Mouse (Mus musculus) spleen, adult 2 months (tissue): ENCODE results near the gene Gca. TPM values are rescaled to one million over a fixed set of nuclear protein-coding genes. Genes with fewer than 3 reads are reported as not detected.

Experiments
- DNase-seq, 2 experiments: peaks; one replicate each; pipeline versions ENCODE4 v3.0.0 to v3.0.0-alpha.2; 2012 to 2021; ENCODE audit warnings: low spot score in 2 of 2, low read depth in 1 of 2
- H3K27ac ChIP-seq: fragments of 200-500 bp; 2 replicates; pipeline ENCODE4 v1.5.1; 2012; ENCODE audit warnings: low read length, inconsistent platforms; ENCODE audit not compliant: insufficient read depth
- H3K27me3 ChIP-seq: fragments of 200-500 bp; 2 replicates; pipeline ENCODE4 v1.6.1; 2012; ENCODE audit warnings: mild to moderate bottlenecking, moderate library complexity, low read length, inconsistent platforms; ENCODE audit not compliant: control insufficient read depth, insufficient read depth
- H3K36me3 ChIP-seq: fragments of 200-500 bp; 2 replicates; pipeline ENCODE4 v1.6.1; 2012; ENCODE audit warnings: mild to moderate bottlenecking, low read length, inconsistent platforms; ENCODE audit not compliant: control insufficient read depth, insufficient read depth
- H3K4me1 ChIP-seq: fragments of 200-500 bp; 2 replicates; pipeline ENCODE4 v1.6.1; 2011; ENCODE audit warnings: inconsistent platforms; ENCODE audit not compliant: control insufficient read depth, insufficient read depth, insufficient read length
- H3K4me3 ChIP-seq: fragments of 200-500 bp; 2 replicates; pipeline ENCODE4 v1.5.1; 2011; ENCODE audit warnings: mild to moderate bottlenecking, inconsistent platforms; ENCODE audit not compliant: insufficient read depth, insufficient read length; ENCODE audit errors: extremely low read depth
- CTCF ChIP-seq: fragments of 200-500 bp; IDR thresholded peaks from 2 replicates; pipeline ENCODE4 v1.5.1; 2011; ENCODE audit warnings: mild to moderate bottlenecking, inconsistent platforms; ENCODE audit not compliant: insufficient read depth, insufficient read length, insufficient replicate concordance; ENCODE audit errors: extremely low read depth
- POLR2A ChIP-seq: fragments of 200-500 bp; IDR thresholded peaks from 2 replicates; pipeline ENCODE4 v1.6.1; 2011; ENCODE audit warnings: low read depth, low read length, inconsistent platforms
- WGBS: fragments of 180-500 bp; shearing (Covaris S2); methylation state at CpG from one replicate; pipeline ENCODE4 v1.1.7; 2018; 5-methylcytosine and 5-hydroxymethylcytosine counted together
- polyA plus RNA-seq: library from polyadenylated mRNA; depleted of rRNA; stranded (reverse); fragments of >200 nt; gene quantifications from 2 replicates; pipeline ENCODE4 v1.2.3, GENCODE M21; 2012

Gca gene
- polyA plus RNA-seq, 1 experiment, result 3.3 TPM

DNA sequence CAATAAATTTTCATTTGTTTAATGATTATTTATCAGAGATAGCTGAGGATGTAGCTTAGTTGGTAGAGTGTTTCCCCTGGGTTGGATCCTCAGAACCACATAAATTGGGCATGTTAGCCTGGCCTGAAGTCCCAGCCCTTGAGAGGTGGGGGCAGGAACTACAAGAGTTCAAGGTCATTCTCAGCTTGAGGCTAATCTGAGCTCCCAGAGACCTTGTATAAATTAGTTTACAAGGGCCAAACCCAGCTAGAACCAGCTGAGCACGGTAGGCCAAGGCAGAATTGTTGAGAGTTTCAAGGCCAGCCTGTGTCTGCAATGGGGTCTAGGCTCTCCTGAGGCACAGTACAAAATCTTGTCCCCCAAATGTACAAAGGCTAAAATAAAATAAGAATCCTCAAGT lies 1.5 kb downstream of the Gca start:
- no peaks in the 10 kb centered on the region for H3K36me3 ChIP-seq

GRCm38 (mm10) chr2:62669848-62670247 lies 5.8 kb downstream of the Gca start:
- no peak overlapping the region for H3K4me3 ChIP-seq
- WGBS, result 90% methylated on average over 3 of the region's 3 CpGs
- TF ChIP-seq POLR2A, result no peak
- TF ChIP-seq CTCF, result no peak
- H3K4me1 ChIP-seq, result no peaks in the 10 kb centered on the region
- DNase-seq, result no peak
- H3K27me3 ChIP-seq, result no peaks in the 10 kb centered on the region
- no peak overlapping the region for H3K27ac ChIP-seq
- H3K36me3 ChIP-seq, result no peaks in the 10 kb centered on the region

More for the DNA sequence above, 1.5 kb downstream of the Gca start:
- no peak for DNase-seq
- Histone ChIP-seq H3K4me1 (peaks cover 2% of the 10 kb centered on the region; the same call in 1 of the 2 replicates), H3K27me3 (no peaks in the 10 kb centered on the region), H3K4me3 (no peak overlapping the region), H3K27ac (no peak overlapping the region)
- TF ChIP-seq POLR2A, result no peak
- no peak for TF ChIP-seq CTCF
- 74% methylated on average over 1 of the region's 1 CpGs for WGBS

DNA sequence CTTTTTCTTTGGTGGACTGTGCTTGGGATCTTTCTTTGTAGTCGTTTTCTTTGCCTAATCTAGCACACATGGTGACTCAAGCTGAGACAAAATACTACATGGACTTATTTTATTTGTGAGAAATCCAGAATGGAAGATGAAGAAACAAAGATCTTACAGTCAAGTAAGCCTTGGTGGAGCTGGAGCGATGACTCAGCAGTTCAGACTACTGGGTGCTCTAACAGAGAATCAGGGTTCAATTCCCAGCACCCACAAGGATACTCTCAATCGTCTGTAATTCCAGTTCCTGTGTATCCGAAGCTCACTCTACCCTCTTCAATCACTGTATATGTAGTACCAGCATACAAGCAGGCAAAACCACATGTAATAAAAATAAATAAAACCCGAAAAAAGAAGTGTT lies 6.2 kb downstream of the Gca start:
- DNase-seq, result no peak
- H3K27ac ChIP-seq, result no peak overlapping the region
- H3K4me3 ChIP-seq, result no peak overlapping the region
- H3K36me3 ChIP-seq, result no peaks in the 10 kb centered on the region
- no peak for TF ChIP-seq POLR2A
- 83% methylated on average over 5 of the region's 5 CpGs for WGBS
- H3K4me1 ChIP-seq, result no peaks in the 10 kb centered on the region
- H3K27me3 ChIP-seq, result no peaks in the 10 kb centered on the region

DNA sequence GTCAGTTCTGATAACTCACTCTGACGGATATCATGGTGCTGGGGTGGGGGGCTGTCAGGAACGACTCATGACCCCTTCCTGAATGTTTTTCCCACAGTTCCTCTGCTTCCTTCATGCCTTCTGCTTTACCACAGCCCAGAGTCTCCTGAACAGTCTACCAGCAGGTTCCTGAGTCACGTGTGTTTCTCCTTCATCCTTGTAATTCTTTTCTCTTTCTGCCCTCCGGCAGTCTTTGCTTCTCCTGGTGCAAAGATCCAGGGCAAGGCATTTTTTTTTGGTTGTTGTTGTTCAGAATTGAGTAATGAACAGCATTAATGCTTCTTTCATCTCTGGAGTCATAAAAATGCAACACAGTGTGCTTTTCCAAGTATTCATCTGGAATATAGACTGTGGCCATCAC lies 6.7 kb downstream of the Gca start:
- H3K27ac ChIP-seq, result no peak overlapping the region
- no peaks in the 10 kb centered on the region for H3K27me3 ChIP-seq
- TF ChIP-seq CTCF, result no peak
- H3K36me3 ChIP-seq, result no peaks in the 10 kb centered on the region
- no peak overlapping the region for H3K4me3 ChIP-seq
- WGBS, result 80% methylated on average over 4 of the region's 4 CpGs
- DNase-seq, result no peak
- no peaks in the 10 kb centered on the region for H3K4me1 ChIP-seq

DNA sequence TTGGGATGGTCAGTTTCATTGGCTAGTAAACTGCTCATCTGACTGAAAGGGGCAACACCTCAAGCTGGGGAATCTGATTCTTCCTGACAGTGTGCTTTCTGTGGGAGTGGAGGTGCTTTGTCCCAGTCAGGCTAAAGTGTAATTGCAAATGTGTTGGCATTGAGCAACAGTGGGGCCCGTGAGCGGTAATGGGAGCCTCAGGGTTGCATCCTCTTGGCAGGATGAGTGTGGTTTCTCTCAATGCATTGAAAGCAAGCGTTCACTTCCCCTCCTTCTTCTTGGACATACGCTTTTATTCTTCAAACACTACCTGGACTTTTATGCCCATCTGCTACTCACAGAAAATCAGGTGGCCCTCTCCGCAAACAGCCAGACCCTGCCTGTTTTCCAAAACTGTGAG lies 8.7 kb downstream of the Gca start:
- Histone ChIP-seq H3K27ac (no peak overlapping the region), H3K4me3 (no peak overlapping the region), H3K4me1 (no peaks in the 10 kb centered on the region), H3K36me3 (no peaks in the 10 kb centered on the region), H3K27me3 (no peaks in the 10 kb centered on the region)
- no peak for DNase-seq
- TF ChIP-seq CTCF (no peak), POLR2A (no peak)
- WGBS, result 75% methylated on average over 5 of the region's 5 CpGs

- H3K36me3 ChIP-seq, result no peaks in the 10 kb centered on the region
- peaks cover 7% of the 10 kb centered on the region; the same call in 1 of the 2 replicates for H3K4me1 ChIP-seq
- WGBS, result 55% methylated on average over 8 of the region's 8 CpGs
- no peak for DNase-seq
- no peak overlapping the region for H3K27ac ChIP-seq
- no peaks in the 10 kb centered on the region for H3K27me3 ChIP-seq
- H3K4me3 ChIP-seq, result no peak overlapping the region
- TF ChIP-seq POLR2A (no peak), CTCF (no peak)
Observed at GRCm38 (mm10) chr2:62681667-62682066, 17.6 kb downstream of the Gca start.

DNA sequence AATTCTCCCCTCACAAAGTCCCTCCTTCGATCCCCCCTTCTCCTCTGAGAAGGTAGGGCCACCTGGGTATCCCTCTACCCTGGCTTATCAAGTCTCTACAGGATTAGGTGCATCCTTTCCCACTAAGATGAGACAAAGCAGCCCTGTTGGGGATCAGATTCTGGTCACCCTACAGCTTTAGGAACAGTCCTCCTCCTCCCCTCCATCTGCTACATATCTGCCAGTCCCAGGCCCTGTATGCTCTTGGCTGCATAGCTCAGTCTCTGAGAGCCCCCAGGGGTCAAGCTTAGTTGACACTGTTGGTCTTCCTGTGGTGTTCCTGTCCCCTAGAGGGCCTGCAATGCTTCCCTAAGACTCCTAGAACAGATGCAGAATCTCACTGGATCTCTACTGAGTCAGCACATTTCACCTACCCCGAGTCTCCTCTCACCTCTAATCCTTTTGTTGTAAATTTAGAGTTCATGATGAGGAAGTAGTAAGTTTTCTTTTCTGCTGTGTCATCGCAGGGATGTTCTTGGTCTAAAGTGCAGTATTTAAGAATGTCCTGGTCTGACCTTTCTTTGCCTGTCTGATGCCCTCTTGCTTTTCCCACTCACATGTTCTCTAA lies 21.0 kb downstream of the Gca start:
- no peak for DNase-seq
- H3K36me3 ChIP-seq, result no peaks in the 10 kb centered on the region
- H3K27ac ChIP-seq, result no peak overlapping the region
- WGBS, result 36% methylated on average over 3 of the region's 3 CpGs
- peaks cover 7% of the 10 kb centered on the region; the same call in 1 of the 2 replicates for H3K4me1 ChIP-seq
- H3K27me3 ChIP-seq, result no peaks in the 10 kb centered on the region
- no peak overlapping the region for H3K4me3 ChIP-seq
- TF ChIP-seq POLR2A (no peak), CTCF (no peak)
